Mouse (Mus musculus): Measurements from ENCODE around the gene Zfp710.

Zfp710 gene

GRCm38 (mm10) chr7:80114451-80115223 is 90.0 kb downstream of the Zfp710 start:
- no peak for DNase-seq (ENCODE audit: low spot score)

GRCm38 (mm10) chr7:80115224-80115590 is 90.6 kb downstream of the Zfp710 start, which contains the start of gene Idh2:
Gene Idh2, minus strand, starts transcription at chr7:80115392.
- DNase-seq (ENCODE audit: low spot score) = peak; percentile 84

GRCm38 (mm10) chr7:80116158-80116557 is 91.5 kb downstream of the Zfp710 start:
- DNase-seq (ENCODE audit: low spot score) = no peak

- DNase-seq (ENCODE audit: low spot score) = no peak
Measured at GRCm38 (mm10) chr7:80119198-80119597, 94.6 kb downstream of the Zfp710 start.

- DNase-seq (ENCODE audit: low spot score) = no peak
Measured at GRCm38 (mm10) chr7:80121083-80121482, 96.5 kb downstream of the Zfp710 start.

GRCm38 (mm10) chr7:80123115-80123514 is 98.5 kb downstream of the Zfp710 start:
- DNase-seq (ENCODE audit: low spot score) = no peak

- no peak for DNase-seq (ENCODE audit: low spot score)
Measured at GRCm38 (mm10) chr7:80123672-80124071, 99.1 kb downstream of the Zfp710 start.

- DNase-seq (ENCODE audit: low spot score) = no peak
Measured at GRCm38 (mm10) chr7:80129278-80129677, 104.7 kb downstream of the Zfp710 start.

- DNase-seq (ENCODE audit: low spot score) = no peak
Measured at GRCm38 (mm10) chr7:80130344-80131055, 105.9 kb downstream of the Zfp710 start.

GRCm38 (mm10) chr7:80131315-80131714 is 106.7 kb downstream of the Zfp710 start:
- DNase-seq (ENCODE audit: low spot score) = peak; percentile 11

- DNase-seq (ENCODE audit: low spot score) = peak; percentile 51
Measured at GRCm38 (mm10) chr7:80132541-80132940, 107.9 kb downstream of the Zfp710 start.

GRCm38 (mm10) chr7:80134454-80135172 is 110.0 kb downstream of the Zfp710 start:
- no peak for DNase-seq (ENCODE audit: low spot score)

GRCm38 (mm10) chr7:80135173-80135532 is 110.5 kb downstream of the Zfp710 start:
- no peak for DNase-seq (ENCODE audit: low spot score)

- no peak for DNase-seq (ENCODE audit: low spot score)
Measured at GRCm38 (mm10) chr7:80138375-80138774, 113.8 kb downstream of the Zfp710 start.

- DNase-seq (ENCODE audit: low spot score) = peak; percentile 56
Measured at GRCm38 (mm10) chr7:80140815-80141214, 116.2 kb downstream of the Zfp710 start.

All from spleen, adult 12 weeks (tissue).